Mouse (Mus musculus) T-helper 17 cell (primary cell): ENCODE measurements at regions not wholly inside any gene's neighbourhood (a gene's known extent, or its start where the extent isn't known, plus 50 kb on each side); places are given as distances from the start of the nearest gene placed in this dataset.

Source experiments
- in situ Hi-C, 2 experiments: fragments of 300-600 bp; cut with MboI, MseI; formaldehyde crosslinking; loops; 1 replicate in 1 of 2; 2 replicates in 1 of 2; pipeline ENCODE4 v1.15.1; 2025; ENCODE audit warnings: high pct_unique_total_duplicates in 2 of 2

- in situ Hi-C loops: no loop called here
Observed at GRCm38 (mm10) chr10:118765544-118766441, 104.2 kb downstream of the Dyrk2 start.

DNA sequence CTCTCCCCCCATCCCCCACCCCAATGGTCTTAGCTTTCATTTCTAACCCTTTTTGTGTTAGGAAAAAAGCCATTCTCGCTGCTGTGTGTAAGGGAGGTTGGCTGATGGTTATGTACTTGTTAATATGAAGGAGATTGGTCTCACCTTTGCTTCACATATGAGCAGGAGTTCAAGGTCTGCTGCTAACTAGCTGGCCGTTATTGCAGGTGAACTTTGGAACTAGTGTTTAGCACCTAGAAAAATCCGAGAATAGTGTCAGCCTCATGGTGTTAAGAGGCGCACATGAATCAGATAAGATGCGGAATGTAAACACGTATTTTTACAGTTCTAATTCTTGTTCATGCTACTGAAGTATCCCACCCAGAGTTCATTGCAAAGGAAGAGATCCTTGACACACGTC lies 103.2 kb downstream of the Dyrk2 start:
- in situ Hi-C loops: no loop called here

GRCm38 (mm10) chr10:118769751-118770150 lies 100.3 kb downstream of the Dyrk2 start:
- in situ Hi-C loops: no loop called here

DNA sequence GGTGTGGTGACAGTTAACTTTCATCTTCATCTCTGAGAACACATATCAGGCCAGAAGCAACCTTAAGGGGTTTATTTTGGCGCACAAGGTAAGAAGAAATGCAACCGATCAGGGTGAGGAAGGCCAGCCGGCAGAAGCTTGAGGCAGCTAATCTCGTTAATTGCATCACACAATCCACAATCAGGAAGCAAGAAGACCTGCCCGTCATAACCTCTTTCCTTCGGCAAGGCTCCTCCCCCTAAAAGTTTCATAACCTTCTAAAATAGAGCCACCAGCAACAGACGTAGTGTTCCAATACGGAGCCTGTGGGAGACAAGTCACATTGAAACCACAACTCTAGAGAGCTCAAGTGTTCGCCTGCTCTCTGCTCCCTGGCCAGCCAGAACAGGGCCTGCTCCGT lies 91.4 kb downstream of the Dyrk2 start:
- in situ Hi-C loops: no loop called here

- in situ Hi-C loops: no loop called here
Observed at GRCm38 (mm10) chr10:118780831-118781569, 89.0 kb downstream of the Dyrk2 start.

GRCm38 (mm10) chr10:118781811-118782232 lies 88.2 kb downstream of the Dyrk2 start:
- in situ Hi-C loops: no loop called here

- in situ Hi-C loops: no loop called here
Observed at GRCm38 (mm10) chr10:118782646-118783045, 87.4 kb downstream of the Dyrk2 start.

DNA sequence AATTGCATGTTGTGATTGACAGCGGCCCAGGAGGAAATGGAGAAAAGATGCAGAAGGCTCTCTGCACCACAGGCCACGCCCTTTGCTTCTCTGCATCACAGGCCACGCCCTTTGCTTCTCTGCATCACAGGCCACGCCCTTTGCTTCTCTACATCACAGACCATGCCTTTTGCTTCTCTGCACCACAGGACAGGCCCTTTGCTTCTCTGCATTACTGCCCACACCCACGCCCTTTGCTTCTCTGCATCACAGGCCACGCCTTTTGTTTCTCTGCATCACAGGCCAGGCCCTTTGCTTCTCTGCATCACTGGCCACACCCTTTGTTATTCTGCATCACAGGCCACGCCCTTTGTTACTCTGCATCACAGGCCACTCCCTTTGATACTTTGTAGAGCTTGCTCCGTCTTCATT lies 82.7 kb downstream of the Dyrk2 start:
- in situ Hi-C loops: no loop called here

- in situ Hi-C loops: loop anchor here in 1 of 2 experiments (10.0 kb wide), 1 partner anchor 182 kb away; no protein-coding TSS in a partner anchor
Observed at GRCm38 (mm10) chr10:118792352-118793100, 77.5 kb downstream of the Dyrk2 start.

DNA sequence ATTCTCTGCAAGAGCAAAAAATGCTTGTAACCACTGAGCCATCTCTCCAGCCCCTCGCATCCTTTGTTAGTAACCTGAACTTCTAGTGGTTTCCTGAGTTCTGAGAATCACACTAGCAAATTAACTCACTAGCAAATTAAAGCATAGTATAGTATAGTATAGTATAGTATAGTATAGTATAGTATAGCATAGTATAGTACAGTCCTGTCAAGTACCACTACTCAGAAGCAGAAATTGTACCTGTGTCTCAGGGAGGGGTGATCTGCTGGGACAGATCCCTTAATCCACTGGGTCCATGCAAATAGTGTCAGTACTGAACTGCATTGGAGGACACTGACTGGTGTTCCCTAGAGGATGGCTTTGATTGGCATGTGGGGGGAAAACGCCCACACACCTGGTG lies 76.2 kb downstream of the Dyrk2 start:
- in situ Hi-C loops: loop anchor here in 1 of 2 experiments (10.0 kb wide), 1 partner anchor 181 kb away; no protein-coding TSS in a partner anchor

DNA sequence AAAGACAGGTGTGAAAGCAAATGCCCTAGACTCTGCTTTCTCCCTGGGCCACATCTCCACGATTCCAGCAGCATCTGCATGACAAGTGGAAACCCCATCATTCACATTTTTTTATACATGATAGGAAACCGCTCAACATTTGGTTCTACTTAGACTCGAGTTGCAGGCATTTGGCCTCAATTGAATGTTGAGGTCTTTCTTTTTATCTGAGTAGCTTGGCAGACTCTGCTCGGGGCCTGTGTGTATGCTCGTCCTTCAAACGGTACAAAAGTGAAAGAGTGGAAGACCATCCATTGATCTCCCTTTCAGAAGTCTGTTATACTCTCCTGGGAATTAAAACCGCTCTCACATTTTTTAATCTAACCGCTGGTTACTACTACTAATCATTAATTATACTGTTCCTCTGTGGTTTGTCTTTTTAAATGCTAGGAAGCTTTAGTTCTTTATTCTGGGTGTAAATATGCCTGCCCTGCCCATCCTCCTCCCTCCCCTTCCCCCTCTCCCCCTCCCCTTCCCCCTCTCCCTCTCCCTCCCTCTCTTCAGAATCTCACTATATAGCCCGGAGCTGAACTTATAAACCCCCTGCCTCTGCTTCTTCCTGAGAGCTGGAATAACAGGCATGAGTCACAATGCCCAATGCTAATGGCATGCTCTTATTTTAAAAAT lies 75.5 kb downstream of the Dyrk2 start:
- in situ Hi-C loops: loop anchor here in 1 of 2 experiments (10.0 kb wide), 1 partner anchor 180 kb away; no protein-coding TSS in a partner anchor

DNA sequence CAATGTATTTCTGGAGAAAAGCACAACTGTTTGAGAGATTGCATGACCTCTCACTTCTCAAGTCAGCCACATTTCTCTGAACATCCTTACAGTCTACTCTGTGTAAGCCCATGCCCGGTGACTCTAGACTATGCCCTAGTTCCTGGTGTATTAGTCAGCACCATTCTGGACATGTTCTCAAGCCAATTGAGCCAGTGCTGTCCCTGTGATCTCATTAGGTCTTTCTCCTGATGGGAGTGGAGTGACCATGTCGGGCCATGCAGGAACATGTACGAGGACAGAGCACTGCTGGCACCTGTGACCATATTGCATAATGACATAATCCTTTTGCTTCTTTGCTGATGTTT lies 75.0 kb downstream of the Dyrk2 start:
- in situ Hi-C loops: loop anchor here in 1 of 2 experiments (10.0 kb wide), 1 partner anchor 180 kb away; no protein-coding TSS in a partner anchor

DNA sequence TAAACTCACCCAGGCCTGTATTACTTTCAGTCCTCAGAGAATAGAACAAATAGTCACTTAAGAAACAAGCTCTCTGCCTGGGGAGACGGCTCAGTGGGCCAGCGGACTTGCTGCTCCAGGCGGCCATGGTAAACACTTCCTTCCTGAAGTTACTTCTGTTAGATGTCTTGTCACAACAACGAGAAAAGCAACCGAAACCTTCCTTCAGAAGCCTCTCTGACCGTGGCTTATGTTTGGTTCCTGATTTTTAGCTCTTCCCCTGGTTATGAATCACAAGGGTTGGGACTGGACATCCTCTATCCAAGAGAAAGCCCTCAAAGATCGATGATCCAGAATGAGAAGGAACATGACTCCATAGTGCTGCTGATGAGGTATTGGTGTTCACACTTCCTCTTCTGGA lies 73.5 kb downstream of the Dyrk2 start:
- in situ Hi-C loops: loop anchor here in 1 of 2 experiments (10.0 kb wide), 1 partner anchor 178 kb away; no protein-coding TSS in a partner anchor

- in situ Hi-C loops: loop anchor here in 1 of 2 experiments (10.0 kb wide), 1 partner anchor 178 kb away; no protein-coding TSS in a partner anchor
Observed at GRCm38 (mm10) chr10:118797256-118797655, 72.8 kb downstream of the Dyrk2 start.

- in situ Hi-C loops: loop anchor here in 1 of 2 experiments (5.0 to 10.0 kb wide), 2 partner anchors 175 to 273 kb away; no protein-coding TSS in a partner anchor
Observed at GRCm38 (mm10) chr10:118799767-118800166, 70.2 kb downstream of the Dyrk2 start.

DNA sequence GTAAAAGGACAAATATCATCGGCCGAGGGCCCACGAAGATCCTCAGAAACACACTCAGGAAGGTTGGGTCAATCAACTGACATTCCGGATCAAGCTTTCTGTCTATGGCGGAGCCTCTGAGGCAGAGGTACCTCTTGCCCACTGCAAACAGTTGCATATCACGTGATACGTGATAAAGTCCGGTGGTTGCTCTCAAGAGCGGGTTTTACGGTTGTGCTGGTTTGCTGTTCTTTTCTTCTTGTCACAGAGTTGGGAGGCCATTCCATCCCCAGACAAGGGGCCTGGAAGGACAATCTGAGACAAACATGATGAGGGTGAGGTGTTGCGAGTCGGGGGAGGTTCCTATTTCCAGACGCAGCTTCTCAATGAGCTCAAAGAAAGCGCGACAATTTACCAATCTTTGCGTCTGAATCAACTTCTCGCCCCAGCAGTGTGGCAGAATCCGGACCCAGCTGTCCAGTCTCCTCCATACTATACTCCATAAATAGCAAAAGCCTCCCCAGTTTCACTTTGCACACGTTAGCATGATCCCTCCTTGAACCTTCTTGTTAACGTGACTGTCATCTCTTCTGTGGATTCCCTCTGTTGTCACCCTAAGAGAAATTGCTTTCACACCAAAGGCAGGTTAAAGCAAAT lies 66.0 kb downstream of the Dyrk2 start:
- in situ Hi-C loops: loop anchor here in 1 of 2 experiments (5.0 kb wide), 1 partner anchor 268 kb away; no protein-coding TSS in a partner anchor

DNA sequence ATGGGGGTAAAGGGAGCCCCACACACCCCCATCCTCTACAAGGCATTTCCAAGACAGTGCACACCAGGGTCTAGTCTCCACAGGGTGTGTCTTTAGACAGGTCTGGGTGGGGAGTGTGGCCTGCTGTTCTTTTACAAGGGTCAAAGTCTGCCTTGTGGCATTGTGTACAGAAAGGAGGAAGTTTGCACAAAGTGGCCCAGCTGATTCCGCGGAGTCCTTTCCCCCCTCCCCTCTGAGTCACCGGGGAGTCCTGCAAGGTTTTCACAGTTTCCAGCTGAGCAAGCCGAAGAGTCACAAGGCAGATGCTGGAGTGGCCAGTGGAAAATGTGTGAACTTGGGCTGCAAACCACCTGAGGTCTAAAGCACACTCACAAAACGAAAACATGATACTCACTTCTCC lies 65.4 kb downstream of the Dyrk2 start:
- in situ Hi-C loops: loop anchor here in 1 of 2 experiments (5.0 kb wide), 1 partner anchor 268 kb away; no protein-coding TSS in a partner anchor
